Mouse (Mus musculus) gastrocnemius, postnatal 4 days (tissue): Measurements from ENCODE around the gene Abr. TPM values are rescaled to one million over a fixed set of nuclear protein-coding genes. Genes with fewer than 3 reads are reported as not detected.
A peak's percentile ranks its signal among the peaks of the same experiment; 100 is the strongest.

Source experiments
- DNase-seq, 2 experiments: peaks; one replicate each; pipeline ENCODE4 v3.0.0; 2021 to 2022; ENCODE audit warnings: low spot score in 2 of 2, mixed read lengths in 2 of 2
- total RNA-seq, 2 experiments: library from RNA; stranded (reverse); gene quantifications; 2 replicates each; pipeline ENCODE4 v1.2.3; 2021

Abr gene
- total RNA-seq, 2 experiments from 2014 or later = 32.4 to 37.8 TPM

DNA sequence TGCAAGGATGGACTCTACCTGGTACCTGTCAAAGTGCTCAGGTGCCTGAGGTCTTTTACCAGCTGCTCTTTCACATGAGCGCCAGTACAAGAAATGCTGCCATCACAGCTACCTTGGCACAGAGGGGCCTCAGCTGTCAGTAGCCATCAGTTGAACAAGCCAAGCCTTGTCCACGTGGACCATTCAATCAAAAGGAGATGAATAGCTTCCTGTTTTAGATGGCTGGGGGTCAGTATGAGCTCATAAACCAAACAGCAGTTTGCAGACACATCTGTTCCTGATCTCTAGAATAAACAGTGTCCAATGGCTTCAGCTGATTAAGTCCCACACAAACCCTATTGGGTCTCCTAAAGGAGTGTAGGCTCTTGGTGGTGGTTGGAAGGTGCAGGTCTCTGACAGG, 206.1 kb downstream of the Abr start:
- DNase-seq = no peak

DNA sequence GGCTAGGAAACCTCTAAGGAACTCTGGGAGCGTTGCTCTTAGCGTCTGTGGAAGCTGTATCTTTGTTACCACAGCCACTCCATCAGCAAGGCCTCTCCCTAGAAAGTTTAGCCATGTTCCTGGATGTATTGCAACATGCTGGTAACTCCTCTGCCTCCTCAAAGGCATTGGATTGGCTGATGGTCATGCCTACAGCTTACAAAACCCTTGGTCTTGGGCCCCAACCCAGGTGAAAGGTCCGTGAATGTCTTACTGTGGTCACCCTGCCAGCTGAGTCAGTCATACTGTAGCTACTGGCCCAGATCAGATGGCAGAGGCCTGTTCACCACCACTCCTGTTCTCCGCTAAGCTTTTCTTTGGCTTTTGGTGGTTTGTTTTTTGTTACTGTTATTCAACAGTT, 207.1 kb downstream of the Abr start:
- DNase-seq = no peak

DNA sequence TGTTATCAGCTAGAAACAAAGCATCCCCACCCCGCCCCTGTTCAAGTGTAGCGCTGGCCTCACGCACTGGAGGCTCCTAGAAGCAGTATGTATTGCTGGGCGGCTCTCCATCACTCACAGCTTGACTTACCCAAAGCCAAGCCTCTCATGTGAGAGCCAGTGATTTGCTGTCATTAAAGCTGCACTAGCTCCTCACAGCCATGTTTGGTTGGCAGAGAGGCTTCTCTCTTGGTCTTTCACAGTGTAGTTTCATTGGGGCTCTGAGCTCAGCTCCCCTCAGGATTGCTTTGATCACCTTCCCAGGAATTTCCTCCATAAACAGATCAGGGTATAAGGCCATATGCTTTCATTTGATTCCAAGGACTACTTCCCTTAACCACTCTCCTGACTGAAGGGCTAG, 208.9 kb downstream of the Abr start:
- DNase-seq = no peak

GRCm38 (mm10) chr11:76410826-76411225, 211.3 kb downstream of the Abr start:
- DNase-seq = peak in 1 of 2 experiments; percentile 59

- DNase-seq = peak; percentile 86 to 94
Observed at GRCm38 (mm10) chr11:76406702-76407583, 215.2 kb downstream of the Abr start, which contains the start of gene Timm22. Timm22 (plus strand) TSS chr11:76406952.

DNA sequence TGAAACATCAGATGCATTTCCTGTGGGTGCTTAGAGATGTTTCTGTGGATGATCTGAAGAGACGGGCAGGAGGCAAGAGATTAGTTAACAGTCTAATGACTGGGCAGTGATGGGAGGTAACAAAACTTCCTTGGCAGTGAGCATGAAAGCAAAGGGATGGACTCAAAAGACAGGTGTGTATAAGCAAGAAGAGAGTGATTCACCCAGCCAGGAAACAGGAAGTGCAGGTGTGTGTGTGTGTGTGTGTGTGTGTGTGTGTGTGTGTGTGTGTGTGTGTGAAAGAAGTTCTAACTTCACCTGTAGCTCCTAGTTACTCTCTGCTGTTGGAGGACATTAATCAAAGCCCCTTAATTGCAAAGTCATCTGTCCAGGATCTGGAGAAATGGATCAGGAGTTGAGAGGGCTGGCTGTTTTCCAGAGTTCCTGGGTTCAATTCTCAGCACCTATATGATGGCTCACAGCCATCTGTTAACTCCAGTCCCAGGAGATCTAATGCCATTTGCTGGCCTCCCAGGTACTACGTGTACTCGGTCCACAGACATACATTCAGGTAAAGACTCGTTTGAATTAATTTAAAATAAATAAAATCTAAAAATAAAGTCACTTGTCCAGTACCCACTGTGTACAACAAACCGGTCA, 216.4 kb downstream of the Abr start:
- no peak for DNase-seq

DNA sequence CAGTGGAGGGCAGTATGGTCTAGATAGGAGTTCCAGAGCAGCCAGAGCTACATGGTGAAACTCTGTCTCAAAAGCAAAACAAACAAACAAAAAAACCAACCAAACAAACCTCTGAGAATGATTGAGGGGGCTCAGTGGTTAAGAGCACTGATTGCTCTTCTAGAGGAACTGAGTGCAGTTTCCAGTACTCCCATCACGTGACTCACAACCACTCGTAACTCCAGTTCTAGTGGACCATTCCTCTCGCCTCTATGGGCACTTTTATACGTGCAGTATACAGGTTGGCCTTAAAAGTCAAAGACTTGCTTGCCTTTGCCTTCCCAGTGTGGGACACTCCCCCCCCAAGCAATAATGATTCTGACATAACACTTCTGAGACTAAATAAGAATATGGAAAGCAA, 217.0 kb downstream of the Abr start:
- no peak for DNase-seq

- peak in 1 of 2 experiments; percentile 46 for DNase-seq
Observed at GRCm38 (mm10) chr11:76401398-76401797, 220.7 kb downstream of the Abr start.

- peak in 1 of 2 experiments; percentile 47 for DNase-seq
Observed at GRCm38 (mm10) chr11:76399587-76400330, 222.4 kb downstream of the Abr start.

- peak; percentile 96 for DNase-seq
Observed at GRCm38 (mm10) chr11:76398798-76399586, 223.1 kb downstream of the Abr start, which contains the start of gene Nxn. Nxn (minus strand) TSS chr11:76399140.

- peak in 1 of 2 experiments; percentile 72 for DNase-seq
Observed at GRCm38 (mm10) chr11:76398312-76398797, 223.8 kb downstream of the Abr start.

GRCm38 (mm10) chr11:76397650-76398311, 224.3 kb downstream of the Abr start:
- DNase-seq = peak; percentile 32 to 64

- DNase-seq = no peak
Observed at GRCm38 (mm10) chr11:76392996-76393395, 229.1 kb downstream of the Abr start.

DNA sequence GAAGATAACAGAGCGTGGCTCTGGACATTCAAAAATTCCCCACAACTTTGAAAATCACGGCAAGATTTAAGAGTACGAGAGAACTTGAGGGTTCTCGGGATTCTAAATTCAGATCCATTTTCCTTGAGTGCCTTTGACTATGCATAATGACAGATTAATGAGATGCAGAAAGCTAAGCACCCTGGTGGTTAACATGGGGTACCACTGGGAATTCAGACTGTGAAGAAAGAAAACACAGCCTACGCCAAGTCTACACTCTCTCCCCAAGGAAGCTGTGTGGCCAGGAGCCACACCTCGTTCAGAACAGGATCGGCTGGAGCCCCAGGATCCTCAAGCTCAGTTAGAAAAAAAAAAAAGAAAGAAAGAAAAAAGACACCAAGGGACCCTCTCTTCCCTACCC, 229.6 kb downstream of the Abr start:
- DNase-seq = no peak

DNA sequence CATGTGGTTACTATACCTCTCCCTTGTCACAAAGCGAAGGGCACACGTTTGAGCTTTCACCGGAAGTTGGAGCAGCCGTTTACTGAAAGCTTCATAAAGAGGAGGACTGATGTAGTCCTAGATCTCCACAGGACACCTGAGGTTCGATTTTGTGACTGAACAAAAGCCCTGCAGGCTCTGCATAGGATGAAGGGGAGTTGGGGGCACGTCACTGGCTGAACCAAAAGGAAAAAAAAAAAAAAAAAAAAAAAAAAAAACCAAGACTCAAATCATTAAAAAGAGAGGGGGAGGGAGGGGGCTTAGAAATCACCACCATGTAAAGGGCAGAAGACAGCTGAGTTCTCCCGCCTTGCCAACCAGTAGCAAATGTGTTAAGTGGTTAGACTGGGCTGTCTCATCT, 233.4 kb downstream of the Abr start:
- DNase-seq = no peak

DNA sequence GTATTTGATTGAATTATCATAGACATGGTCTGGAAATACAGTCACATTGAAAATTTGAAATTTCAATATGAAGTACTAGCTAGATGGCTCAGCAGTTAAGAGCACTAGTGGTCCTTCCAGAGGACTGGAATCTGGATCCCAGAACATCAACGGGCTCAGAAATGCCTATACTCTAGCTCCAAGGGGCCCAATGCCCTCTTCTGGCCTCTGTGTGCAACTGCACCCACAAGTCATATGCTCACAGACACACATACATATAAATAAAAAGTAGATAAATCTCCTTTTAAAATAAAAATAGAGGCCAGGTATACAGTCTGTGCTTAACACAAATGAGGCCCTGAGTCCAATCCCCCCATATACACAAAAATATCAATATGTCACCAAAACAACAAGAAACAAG, 235.0 kb downstream of the Abr start:
- DNase-seq = no peak

DNA sequence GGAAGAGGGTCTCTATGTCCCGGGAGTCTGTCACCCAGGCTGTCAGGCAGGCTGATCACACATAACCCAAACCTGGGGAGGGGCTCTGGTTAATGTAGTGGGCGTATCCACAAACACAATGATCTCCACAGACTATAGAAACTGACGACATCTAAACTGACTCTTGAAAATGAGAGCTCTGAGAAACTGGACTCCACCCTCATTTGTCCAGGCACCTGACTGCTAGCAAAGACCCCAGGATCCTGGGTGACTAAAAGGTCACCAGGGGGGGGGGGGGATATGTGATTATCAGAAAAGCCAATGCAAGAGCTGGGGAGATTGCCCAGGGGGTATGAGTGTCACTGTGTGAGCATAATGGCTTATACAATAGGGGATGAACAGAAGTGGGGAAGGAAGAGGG, 236.4 kb downstream of the Abr start:
- no peak for DNase-seq

DNA sequence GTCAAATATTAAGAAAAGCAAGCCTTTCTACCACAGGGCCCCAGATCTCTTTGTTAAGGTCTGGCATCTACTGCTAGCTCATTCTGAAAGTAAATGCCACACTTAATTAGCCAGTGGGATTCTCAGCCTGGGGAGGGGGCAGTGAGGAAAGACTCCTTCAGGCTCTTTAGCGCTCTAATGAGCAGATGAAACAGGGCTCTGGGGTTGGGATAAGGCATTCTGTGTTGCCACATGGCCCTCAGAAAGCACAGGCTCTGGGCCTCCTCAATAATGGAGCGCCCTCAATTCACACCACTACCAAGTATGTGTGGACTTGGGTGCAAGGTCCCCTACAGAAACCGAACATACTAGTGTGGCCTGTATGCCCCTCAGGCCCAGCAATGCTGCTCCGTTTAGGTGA, 237.1 kb downstream of the Abr start:
- DNase-seq = no peak

DNA sequence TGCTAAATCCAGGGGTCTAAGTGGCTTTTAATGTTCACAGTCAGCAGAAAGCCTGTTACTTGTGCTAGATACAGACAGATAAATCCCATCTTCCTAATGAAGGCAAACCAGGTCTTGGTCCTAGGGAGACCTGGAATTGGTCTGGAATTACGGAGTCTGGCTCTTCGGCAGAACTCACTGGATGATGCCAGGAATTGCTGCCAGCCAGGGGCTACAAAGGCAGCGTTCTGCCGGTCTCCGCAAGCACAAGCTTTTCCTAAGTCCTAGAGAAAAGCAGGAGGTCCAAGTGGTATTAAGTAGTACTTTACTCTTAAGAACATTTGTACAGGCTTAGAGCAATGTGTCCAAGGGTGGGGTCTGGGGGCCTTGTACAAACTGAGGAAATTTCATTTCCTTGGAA, 237.8 kb downstream of the Abr start:
- DNase-seq = no peak

DNA sequence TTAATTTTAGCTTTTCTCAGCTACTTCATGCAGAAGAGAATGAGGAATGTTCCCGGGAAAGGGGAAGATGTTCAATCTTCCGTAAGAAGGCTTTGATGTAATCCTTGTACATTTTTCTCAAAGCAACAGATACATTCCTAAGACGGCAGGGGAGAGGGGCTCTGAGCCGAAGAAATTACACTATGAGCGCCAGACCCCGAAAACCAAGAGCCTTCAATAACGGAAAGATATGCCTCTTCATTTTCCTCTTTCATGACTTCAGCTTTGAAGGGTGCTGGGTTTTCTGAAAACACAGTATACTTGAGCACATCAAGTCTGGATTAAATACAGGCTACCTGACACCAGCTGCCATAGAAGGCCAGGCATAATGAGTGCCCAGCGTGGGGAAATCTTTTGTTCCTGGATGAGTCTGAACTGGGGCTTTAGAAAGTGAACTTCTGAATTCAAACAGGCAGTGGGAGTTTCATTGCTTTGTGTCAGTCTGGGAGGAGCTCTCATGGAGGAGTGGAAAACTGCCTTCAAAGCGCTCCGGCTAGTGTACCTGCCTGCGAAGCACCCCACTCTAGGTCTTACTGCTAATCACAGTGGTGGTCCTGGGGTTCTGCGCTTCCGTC, 239.3 kb downstream of the Abr start:
- DNase-seq = no peak
